Mouse (Mus musculus) midbrain, embryonic 14.5 days (tissue): ENCODE measurements around the gene Gm9837. TPM values are rescaled to one million over a fixed set of nuclear protein-coding genes. Genes with fewer than 3 reads are reported as not detected.

Experiments
- ATAC-seq: fragments of 200-750 bp; cut with Nextera tagmentation; 2 replicates; pipeline ENCODE4 v1.8.0; 2017; ENCODE audit warnings: moderate number of reproducible peaks, moderate library complexity; ENCODE audit not compliant: low FRiP score, low TSS enrichment
- DNase-seq: peaks from one replicate; pipeline ENCODE4 v3.0.0-alpha.2; 2015
- H3K27ac ChIP-seq: fragments of 300-500 bp; sonication (generic); replicated peaks from 2 replicates; pipeline ENCODE4 v1.5.1; 2014; ENCODE audit warnings: mild to moderate bottlenecking, low read depth, low read length, moderate library complexity
- H3K27me3 ChIP-seq: fragments of 300-500 bp; sonication (generic); 2 replicates; pipeline ENCODE4 v1.6.1; 2014; ENCODE audit warnings: low read length, control low read depth, mixed read lengths; ENCODE audit not compliant: control insufficient read depth, insufficient read depth
- H3K36me3 ChIP-seq: fragments of 300-500 bp; sonication (generic); 2 replicates; pipeline ENCODE4 v1.6.1; 2014; ENCODE audit warnings: low read length, control low read depth; ENCODE audit not compliant: control insufficient read depth, insufficient read depth
- H3K4me1 ChIP-seq: fragments of 300-500 bp; sonication (generic); 2 replicates; pipeline ENCODE4 v1.6.1; 2014; ENCODE audit warnings: mild to moderate bottlenecking, antibody characterized with exemption, low read length, control low read depth; ENCODE audit not compliant: control insufficient read depth, insufficient read depth
- H3K4me2 ChIP-seq: fragments of 300-500 bp; sonication (generic); 2 replicates; pipeline ENCODE4 v1.6.1; 2014; ENCODE audit warnings: mild to moderate bottlenecking, low read length, moderate library complexity
- H3K4me3 ChIP-seq: fragments of 300-500 bp; sonication (generic); replicated peaks from 2 replicates; pipeline ENCODE4 v1.5.1; 2014; ENCODE audit warnings: low read depth, low read length
- H3K9ac ChIP-seq: fragments of 300-500 bp; sonication (generic); replicated peaks from 2 replicates; pipeline ENCODE4 v1.6.1; 2014; ENCODE audit warnings: mild to moderate bottlenecking, low read length, moderate library complexity
- H3K9me3 ChIP-seq: fragments of 300-500 bp; sonication (generic); 2 replicates; pipeline ENCODE4 v1.6.1; 2016; ENCODE audit warnings: low read length, control low read depth, mixed read lengths; ENCODE audit not compliant: control insufficient read depth
- WGBS: fragments of 180-500 bp; shearing (Covaris S2); extraction: QIAGEN DNeasy Blood & Tissue Kit; methylation state at CpG from one replicate; pipeline ENCODE4 v1.1.7; 2014; 5-methylcytosine and 5-hydroxymethylcytosine counted together
- polyA plus RNA-seq: library from polyadenylated mRNA; unstranded; fragments of >200 nt; fragmentation: Nextera tagmentation; extraction: Ambion mirVana; gene quantifications from 2 replicates; pipeline ENCODE4 v1.2.1, GENCODE M21; 2014

The Gm9837 gene
- polyA plus RNA-seq, 1 experiment from 2014 or later, result not detected

DNA sequence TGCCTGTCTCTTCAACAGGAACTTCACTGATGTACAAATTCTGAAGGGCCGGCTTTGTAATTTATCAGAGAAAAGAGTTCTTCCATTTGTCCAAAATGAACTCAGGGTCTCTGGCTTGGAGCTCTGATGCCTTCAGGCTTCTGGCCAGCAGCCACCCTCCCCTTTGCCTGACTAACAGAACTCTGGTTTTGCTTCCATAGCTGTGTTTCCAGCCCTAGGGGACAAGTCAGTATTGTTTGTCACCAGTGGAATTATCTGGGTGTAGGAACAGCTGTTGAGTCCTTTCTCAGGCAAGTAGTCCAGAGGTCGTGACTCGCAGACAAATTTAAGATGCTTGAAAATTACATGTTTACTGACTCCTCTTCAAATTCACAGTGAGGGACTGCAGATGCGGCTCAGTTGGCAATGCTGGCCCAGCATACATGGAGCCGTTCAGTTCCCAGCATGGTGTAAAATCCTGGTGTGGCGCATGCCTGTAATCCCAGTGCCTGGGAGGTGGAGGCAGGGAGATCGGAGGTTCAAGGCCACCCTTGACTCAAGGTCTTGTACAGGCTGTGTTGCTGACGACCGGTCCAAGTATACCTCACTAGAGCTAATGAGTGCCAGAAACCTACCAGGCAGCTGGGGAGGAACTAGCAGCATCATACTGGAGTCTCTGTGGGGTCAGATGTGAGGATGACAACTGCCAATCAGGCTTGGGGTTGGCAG lies 37.0 kb upstream of the Gm9837 start:
- ATAC-seq, result no peak
- H3K4me3 ChIP-seq, result no peak overlapping the region
- H3K9ac ChIP-seq, result no peak overlapping the region
- H3K9me3 ChIP-seq, result no peaks in the 10 kb centered on the region
- no peaks in the 10 kb centered on the region for H3K4me1 ChIP-seq
- no peak overlapping the region for H3K4me2 ChIP-seq
- no peak for DNase-seq
- 89% methylated on average over 9 of the region's 9 CpGs for WGBS
- H3K27me3 ChIP-seq, result no peaks in the 10 kb centered on the region
- H3K36me3 ChIP-seq, result no peaks in the 10 kb centered on the region
- H3K27ac ChIP-seq, result no peak overlapping the region

DNA sequence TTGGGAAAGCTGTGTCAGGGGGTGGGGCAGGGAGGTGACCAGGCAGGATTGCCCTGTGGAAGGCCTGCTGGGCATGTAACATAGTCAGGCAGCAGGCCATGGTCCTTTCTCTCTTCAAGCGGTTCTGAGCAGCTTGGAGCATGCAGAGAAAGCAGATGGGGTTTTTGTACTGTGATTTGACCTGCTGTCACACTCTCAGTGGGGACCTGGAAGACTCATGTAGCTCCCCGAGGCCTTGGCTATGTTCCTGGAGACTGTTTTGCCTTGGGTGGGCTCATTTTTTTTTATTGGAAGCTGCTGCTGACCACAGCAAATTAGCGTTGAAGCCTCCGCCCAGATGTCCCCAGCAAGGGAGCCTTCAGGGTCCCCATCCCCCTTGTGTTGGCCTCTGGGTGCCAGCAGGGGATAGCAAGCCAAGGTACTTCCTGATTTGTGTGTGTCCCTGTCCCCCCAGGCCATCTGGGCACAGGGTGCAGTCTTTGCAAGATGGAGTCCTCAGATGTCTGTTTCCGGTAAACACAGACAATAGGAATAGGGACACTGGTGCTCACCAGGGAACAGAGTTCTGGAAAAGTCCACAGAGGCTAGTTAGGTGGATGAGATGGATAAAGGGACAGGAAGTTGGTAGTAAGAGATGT lies 34.9 kb upstream of the Gm9837 start:
- ATAC-seq (no peak), DNase-seq (peak; percentile 25)
- Histone ChIP-seq H3K9ac (no peak overlapping the region), H3K27me3 (no peaks in the 10 kb centered on the region; the same call in 1 of the 2 replicates), H3K4me3 (no peak overlapping the region), H3K27ac (no peak overlapping the region), H3K4me1 (no peaks in the 10 kb centered on the region), H3K36me3 (no peaks in the 10 kb centered on the region), H3K9me3 (no peaks in the 10 kb centered on the region), H3K4me2 (no peak overlapping the region)
- 55% methylated on average over 5 of the region's 5 CpGs for WGBS

- no peak for DNase-seq
- no peak overlapping the region for H3K4me3 ChIP-seq
- no peaks in the 10 kb centered on the region; the same call in 1 of the 2 replicates for H3K27me3 ChIP-seq
- no peaks in the 10 kb centered on the region for H3K4me1 ChIP-seq
- no peaks in the 10 kb centered on the region for H3K36me3 ChIP-seq
- H3K4me2 ChIP-seq, result no peak overlapping the region
- H3K9me3 ChIP-seq, result no peaks in the 10 kb centered on the region
- no peak for ATAC-seq
- H3K27ac ChIP-seq, result no peak overlapping the region
- 96% methylated on average over 8 of the region's 8 CpGs for WGBS
- H3K9ac ChIP-seq, result no peak overlapping the region
These were observed 34.1 kb upstream of the Gm9837 start for GRCm38 (mm10) chr11:53504376-53504775.

DNA sequence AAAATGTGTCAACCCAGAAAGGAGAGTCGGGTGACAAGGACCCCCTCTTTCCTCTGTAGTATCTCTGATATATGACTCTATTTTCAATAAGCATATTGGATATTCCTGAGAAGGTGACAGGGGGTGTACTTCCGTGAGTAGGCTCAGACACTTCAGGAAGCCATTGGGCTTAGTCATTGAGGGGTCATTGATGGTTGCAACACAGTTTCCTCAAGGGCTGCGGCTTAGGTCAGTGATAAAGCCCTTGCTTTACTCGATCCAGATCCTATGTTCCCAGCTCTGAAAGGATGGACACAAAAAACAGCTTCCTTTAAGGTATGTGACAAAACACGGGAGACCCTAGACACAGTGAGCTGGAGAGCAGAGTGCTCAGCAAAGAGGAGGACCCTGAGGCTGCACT lies 33.5 kb upstream of the Gm9837 start:
- Histone ChIP-seq H3K4me2 (no peak overlapping the region), H3K36me3 (no peaks in the 10 kb centered on the region), H3K9ac (no peak overlapping the region), H3K27me3 (no peaks in the 10 kb centered on the region; the same call in 1 of the 2 replicates), H3K27ac (no peak overlapping the region), H3K4me1 (no peaks in the 10 kb centered on the region), H3K9me3 (no peaks in the 10 kb centered on the region), H3K4me3 (no peak overlapping the region)
- ATAC-seq (no peak), DNase-seq (no peak)
- 89% methylated on average over 5 of the region's 5 CpGs for WGBS

DNA sequence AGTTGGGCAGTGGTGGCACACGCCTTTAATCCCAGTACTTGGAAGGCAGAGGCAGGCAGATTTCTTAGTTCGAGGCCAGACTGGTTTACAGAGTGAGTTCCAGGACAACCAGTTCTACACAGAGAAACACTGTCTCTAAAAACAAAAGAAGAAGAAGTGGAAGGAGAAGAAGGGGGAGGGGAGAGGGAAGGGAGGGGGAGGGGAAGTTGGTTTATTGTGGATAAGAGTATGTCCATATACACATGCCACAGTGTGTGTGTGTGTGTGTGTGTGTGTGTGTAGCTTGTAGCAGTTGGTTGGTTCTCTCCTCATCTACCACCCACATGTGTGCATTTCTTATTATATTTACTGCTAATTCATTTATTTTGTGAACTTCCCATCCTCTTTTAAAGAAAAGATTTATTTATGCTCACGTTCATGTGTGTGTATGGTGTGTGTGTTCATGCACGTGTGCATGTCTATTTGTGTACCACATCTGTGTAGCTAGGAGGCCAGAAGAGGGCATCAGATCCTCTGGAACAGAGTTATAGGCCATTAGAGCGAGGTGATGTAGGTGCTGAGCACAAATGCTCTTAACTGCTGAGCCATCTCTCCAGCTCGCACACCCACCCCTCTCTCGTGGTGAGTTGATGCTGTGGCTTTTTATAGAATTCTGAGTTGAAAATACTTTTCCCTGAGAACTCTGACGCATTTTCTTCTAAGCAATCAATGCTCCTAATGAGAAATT lies 31.9 kb upstream of the Gm9837 start:
- no peak overlapping the region for H3K9ac ChIP-seq
- H3K4me2 ChIP-seq, result no peak overlapping the region
- H3K4me3 ChIP-seq, result no peak overlapping the region
- no peaks in the 10 kb centered on the region for H3K4me1 ChIP-seq
- no peaks in the 10 kb centered on the region for H3K9me3 ChIP-seq
- 82% methylated on average over 8 of the region's 8 CpGs for WGBS
- H3K36me3 ChIP-seq, result no peaks in the 10 kb centered on the region
- no peak overlapping the region for H3K27ac ChIP-seq
- H3K27me3 ChIP-seq, result peaks cover 4% of the 10 kb centered on the region; the same call in 1 of the 2 replicates
- no peak for DNase-seq
- no peak for ATAC-seq

DNA sequence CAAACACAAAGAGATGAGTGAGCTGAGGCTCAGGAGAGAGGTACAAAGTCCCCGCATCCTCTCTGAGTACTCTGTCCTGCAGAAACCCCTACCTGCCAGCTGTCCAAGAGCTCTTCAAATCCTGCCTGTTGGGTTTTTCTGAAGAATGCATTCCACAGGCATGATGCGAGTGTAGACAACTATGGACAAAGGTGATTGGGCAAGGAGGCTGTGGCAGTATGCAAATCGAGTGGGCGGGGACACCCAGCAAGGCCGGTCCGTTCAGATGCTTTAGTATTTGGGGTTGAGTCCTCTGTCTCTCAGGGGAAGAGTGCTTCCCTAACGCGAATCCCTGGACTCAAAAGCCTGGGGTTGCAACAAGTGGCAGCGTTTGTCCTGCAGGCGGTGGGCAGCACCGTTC lies 30.3 kb upstream of the Gm9837 start:
- Histone ChIP-seq H3K9me3 (no peaks in the 10 kb centered on the region), H3K9ac (no peak overlapping the region), H3K4me1 (no peaks in the 10 kb centered on the region), H3K36me3 (no peaks in the 10 kb centered on the region), H3K4me2 (no peak overlapping the region), H3K4me3 (no peak overlapping the region), H3K27ac (no peak overlapping the region), H3K27me3 (peaks cover 11% of the 10 kb centered on the region; the same call in 1 of the 2 replicates)
- ATAC-seq, result no peak
- 11% methylated on average over 11 of the region's 11 CpGs for WGBS
- DNase-seq, result no peak

- DNase-seq (no peak), ATAC-seq (no peak)
- H3K9ac ChIP-seq, result no peak overlapping the region
- H3K4me3 ChIP-seq, result no peak overlapping the region
- no peaks in the 10 kb centered on the region for H3K9me3 ChIP-seq
- 79% methylated on average over 6 of the region's 6 CpGs for WGBS
- no peaks in the 10 kb centered on the region for H3K36me3 ChIP-seq
- H3K4me1 ChIP-seq, result no peaks in the 10 kb centered on the region
- H3K27me3 ChIP-seq, result peaks cover 14% of the 10 kb centered on the region; the same call in 1 of the 2 replicates
- no peak overlapping the region for H3K27ac ChIP-seq
- H3K4me2 ChIP-seq, result no peak overlapping the region
These were observed 26.7 kb upstream of the Gm9837 start for GRCm38 (mm10) chr11:53496946-53497345.

DNA sequence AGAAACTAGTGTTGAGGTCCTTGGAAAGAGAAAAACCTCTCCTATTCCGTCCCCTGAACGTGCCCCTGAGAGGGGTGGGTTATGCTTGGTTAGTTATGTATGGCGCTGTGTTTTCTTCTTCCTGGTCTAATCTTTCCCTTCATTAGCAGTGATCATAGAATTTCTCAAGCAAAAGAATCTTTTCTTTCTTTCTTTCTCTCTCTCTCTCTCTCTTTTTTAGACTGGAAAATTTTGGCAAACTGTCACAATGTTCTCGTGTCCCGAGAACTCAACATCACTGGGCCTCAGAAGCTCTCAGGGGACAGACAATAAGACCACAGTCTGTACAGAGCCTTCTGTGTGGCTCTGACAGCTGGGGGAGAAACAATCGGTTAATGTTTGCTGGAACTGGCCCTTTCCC lies 25.1 kb upstream of the Gm9837 start:
- DNase-seq, result peak; percentile 40
- H3K9ac ChIP-seq, result no peak overlapping the region
- 8% methylated on average over 6 of the region's 6 CpGs for WGBS
- no peak for ATAC-seq
- H3K27me3 ChIP-seq, result peaks cover 18% of the 10 kb centered on the region; the same call in 1 of the 2 replicates
- no peak overlapping the region for H3K4me3 ChIP-seq
- no peaks in the 10 kb centered on the region for H3K9me3 ChIP-seq
- H3K36me3 ChIP-seq, result no peaks in the 10 kb centered on the region
- H3K4me1 ChIP-seq, result no peaks in the 10 kb centered on the region
- H3K4me2 ChIP-seq, result no peak overlapping the region
- no peak overlapping the region for H3K27ac ChIP-seq
